Mouse (Mus musculus) heart, adult 11 months (tissue): ENCODE results near the gene Clp1.

Experiments used
- DNase-seq: peaks from one replicate; pipeline ENCODE4 v3.0.0; 2022

The Clp1 gene

GRCm38 (mm10) chr2:84711898-84712297 is 15.3 kb downstream of the Clp1 start:
- DNase-seq: no peak

- peak; percentile 18 for DNase-seq
Observed at GRCm38 (mm10) chr2:84707523-84707922, 19.6 kb downstream of the Clp1 start.

DNA sequence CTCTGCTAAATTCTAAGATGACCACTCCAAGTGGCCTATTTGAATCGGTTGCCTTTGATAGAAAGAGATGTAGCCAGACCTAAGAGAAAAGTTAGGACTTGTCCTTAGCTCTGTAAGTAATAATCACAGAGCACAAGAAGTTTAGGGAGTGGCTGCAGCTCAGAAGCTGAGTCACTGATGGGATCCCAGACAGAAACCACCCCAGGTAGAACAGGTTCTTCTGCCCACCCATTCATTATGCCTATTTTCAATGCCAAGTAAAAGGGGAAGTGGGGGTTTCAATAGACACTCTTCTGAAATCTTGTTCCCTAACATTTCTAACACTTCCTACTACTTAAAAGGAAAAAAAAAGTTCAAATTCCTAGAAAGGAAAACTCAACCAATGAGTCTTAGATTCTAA is 21.9 kb downstream of the Clp1 start:
- no peak for DNase-seq

DNA sequence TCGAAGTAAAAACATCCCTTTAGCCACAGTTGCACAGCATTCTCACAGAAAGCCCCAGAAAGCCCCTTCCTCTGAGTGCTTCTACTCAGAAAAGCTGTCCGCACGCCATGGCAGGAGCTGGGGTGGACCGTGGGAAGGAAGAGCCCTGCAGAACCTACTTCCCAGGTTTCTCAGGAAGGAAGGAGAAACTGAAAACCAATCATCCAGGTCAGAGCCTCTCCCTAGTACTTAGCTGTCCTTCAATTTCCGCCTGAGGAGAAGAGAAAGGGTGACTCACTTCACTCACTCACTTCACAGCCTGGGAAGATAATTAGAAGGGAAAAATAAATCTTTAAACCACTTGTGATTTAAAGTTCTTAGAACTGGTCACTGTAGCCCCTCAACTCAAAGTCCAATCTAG is 22.8 kb downstream of the Clp1 start:
- DNase-seq: peak; percentile 61

- DNase-seq: peak; percentile 6
Observed at GRCm38 (mm10) chr2:84703497-84703896, 23.7 kb downstream of the Clp1 start.

DNA sequence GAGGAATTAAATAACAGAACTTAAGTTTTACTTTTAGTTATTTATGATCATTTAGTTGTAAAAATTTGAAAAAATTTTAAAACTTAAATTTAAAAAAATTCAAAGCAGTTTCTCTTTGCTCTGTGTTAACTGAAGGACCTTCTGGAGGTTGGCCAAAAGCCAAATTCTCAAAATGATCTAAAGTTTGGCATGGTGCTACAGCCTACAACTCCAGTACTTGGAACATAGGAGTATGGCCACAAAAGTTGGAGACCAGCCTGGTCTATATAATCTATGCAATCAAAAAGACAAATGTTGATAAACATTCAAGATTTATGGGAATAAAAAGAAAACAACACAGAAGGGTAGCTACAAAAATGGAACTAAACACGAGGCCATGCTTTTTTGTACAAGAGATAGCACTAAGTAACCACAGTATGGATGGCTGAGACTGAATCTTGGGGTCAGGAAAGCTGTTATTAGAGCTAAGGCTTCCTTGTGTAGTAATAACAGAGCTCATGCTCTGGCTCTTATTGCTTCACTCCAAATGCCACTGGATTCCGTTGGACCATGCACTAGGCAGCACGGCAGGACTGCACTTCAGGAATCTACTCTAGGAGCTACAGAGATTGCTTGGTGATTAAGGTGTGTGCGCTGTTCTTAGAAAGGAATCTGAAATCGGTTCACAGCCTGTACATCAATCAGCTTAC is 32.0 kb downstream of the Clp1 start:
- DNase-seq: peak; percentile 45

DNA sequence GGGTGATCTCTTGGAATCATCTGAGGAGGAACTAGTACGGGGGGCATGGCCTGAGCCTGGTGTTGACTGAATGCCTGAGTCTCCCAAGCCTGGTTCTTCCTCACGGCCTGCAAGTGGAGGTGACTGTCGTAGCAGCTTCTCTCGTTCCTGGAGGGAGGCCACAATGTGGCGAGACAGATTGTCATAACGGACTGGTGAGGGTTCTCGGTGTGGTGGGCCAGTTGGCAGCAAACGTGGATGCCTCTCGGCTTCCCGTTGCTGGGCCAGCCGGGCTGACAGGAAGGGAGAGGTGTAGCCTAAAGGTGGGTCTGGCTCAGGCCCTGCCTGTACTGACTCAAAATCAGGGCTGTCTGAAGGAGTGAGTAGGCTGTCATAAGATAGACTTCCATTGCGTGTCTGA is 37.1 kb downstream of the Clp1 start:
- DNase-seq: peak; percentile 93

GRCm38 (mm10) chr2:84688080-84688844 is 38.9 kb downstream of the Clp1 start:
- DNase-seq: peak; percentile 72

DNA sequence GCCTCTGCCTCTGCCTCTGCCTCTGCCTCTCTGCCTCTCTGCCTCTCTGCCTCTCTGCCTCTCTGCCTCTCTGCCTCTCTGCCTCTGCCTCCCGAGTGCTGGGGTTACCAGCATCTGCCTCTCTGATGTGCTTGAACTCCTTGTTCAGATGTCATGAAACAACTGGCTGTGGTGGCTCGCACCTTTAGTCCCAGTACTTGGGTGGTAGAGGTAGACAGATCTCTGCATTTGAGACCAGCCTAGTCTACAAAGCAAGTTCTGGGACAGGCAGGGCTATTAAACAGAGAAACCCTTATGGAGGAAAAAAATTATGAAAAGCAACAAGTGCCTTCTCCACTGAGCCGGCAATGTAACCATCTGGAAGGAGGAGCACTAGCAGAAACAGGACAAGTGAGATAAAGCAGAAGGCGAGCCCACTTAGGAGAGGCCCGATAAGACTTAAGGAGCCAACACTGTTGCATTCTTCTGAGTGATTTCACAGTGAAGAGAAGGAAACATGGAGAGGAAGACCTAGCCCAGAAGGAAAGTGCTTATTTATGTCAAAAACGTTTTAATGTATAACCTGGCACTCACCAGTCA is 44.5 kb downstream of the Clp1 start:
- no peak for DNase-seq

GRCm38 (mm10) chr2:84679016-84679415 is 48.1 kb downstream of the Clp1 start, which contains the start of gene Tmx2:
Tmx2 (minus strand) TSS chr2:84679140.
- DNase-seq: peak; percentile 52

- peak; percentile 100 for DNase-seq
Observed at GRCm38 (mm10) chr2:84677968-84678880, 48.9 kb downstream of the Clp1 start, which contains the start of the genes Gm28635 and Med19. Gm28635 (minus strand) TSS chr2:84678041. Med19 (plus strand) TSS chr2:84678402.

DNA sequence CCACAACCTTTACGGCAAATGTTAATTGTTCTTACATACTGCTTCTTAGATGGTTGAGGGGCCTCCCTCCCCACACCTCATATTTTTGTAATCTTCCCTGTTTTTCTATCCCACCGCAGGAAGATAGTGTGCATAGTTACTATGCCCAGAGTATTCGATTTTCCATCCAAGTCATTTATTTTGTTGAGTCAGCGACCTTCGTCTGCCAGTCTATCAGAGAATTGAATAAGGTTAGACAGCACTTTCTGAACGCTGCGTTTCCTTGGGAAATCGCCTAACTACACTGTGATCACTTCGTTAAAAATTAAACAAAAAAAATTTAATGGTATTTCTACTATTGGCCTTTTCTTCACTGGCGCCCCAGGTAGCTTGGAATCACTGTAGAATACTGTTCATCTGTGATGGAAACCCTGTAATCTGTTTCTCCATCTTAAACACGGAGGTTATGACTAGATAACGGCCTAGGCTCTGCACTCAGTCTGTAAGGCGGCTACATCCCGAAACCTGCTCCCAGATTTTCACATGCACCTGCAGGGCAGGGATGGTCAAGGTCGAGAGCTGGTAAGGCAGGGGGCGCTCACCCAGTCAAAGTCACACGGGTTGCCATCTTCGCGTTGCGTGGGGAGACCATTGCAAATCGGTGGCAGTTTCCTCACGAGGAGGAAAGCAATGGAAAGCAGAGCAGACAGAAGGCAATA is 49.7 kb downstream of the Clp1 start:
- peak; percentile 64 for DNase-seq
